Mouse (Mus musculus): ENCODE data around the gene Dock7.

The Dock7 gene

DNA sequence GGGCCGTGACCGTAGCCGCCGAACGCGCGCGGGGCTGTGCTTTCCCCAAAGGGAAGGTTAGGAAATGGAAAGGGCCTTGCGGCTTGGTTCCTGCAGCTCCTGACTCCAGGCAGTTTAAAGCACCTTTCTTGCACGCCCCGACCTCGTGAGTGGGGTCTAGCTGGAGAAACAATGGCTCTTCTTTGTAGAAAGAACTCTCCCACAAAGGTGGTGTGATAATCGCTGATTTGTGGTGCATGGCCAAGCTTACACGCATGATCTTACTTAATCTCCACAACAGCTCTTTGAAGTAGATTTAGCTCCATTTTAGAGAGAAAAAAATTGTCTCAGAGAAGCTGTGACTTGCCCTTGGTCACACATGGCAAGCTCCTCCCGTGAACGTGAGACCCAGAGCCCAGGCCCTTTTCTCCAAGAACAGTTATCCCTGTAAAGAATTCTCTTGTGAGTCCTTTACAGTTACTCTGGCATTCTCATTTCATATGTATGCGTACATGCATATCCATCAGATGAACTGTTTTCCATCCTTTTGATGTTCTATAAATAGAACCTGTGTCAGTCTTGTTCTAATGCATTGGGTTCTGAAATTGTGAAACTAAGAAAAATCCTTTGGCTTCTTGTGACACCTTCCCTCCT, 524 bp upstream of the Dock7 start:
- no peak for DNase-seq (ENCODE audit: low read depth)

DNA sequence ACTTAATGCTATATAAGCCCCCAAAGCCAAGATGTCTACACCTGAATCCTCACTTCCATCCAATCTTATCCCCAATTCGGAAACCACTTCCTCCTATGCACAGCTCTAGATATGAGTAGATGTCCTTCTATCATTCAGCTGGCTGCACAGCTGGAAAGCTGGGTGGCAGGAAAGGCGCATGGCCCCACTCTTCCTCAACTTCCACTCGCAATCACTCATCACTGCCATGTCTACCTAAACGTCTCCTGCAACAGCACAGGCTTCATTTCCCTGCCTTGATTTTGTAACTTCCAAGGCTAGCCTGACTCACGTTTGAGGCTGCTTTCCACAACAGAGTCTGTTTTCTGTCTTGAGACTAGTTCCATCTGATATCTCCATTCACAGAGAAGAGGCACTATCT, 1.7 kb downstream of the Dock7 start:
- no peak for DNase-seq (ENCODE audit: low read depth)

DNA sequence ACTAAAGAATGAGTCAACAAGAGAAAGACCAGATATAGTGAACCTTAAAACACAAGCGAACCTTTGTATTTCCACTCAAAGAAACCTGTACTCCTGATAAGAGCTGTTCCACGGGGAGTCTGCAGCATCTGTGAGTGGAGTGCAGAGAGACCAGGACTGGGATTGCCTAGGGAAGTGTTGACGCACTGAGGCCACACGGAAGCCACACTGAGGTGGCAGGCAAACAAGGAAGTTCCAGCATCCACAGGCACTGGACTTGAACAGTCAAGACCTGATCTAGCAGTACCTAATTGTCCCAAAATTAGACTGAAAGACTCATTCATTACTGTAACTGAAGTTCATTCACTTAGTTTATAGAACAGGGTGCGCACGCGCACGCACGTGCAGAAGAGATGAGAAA, 4.9 kb downstream of the Dock7 start:
- no peak for DNase-seq (ENCODE audit: low read depth)

DNA sequence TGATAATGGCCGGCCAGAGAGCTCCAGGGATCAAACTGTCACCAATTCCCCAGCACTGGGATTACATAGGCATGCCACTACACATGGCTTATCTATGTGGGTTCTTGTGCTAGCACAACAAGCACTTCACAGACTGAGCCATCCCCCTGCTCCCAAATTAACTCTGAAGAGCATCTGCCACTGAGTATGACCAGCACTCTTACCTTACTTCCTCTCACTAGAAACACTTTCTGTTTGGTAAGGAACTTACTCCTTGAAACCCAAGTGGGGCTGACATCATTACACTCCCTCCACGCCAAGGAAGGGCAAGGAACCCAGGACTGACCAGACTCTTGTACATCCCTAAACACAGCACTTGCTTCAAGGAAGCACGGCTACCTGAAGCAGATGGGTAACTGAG, 9.0 kb downstream of the Dock7 start:
- DNase-seq (ENCODE audit: low read depth): no peak

- DNase-seq (ENCODE audit: low read depth): no peak
Measured at GRCm38 (mm10) chr4:99108817-99109216, 11.9 kb downstream of the Dock7 start.

GRCm38 (mm10) chr4:99102846-99103245, 17.9 kb downstream of the Dock7 start:
- DNase-seq (ENCODE audit: low read depth): no peak

GRCm38 (mm10) chr4:99100724-99101123, 20.0 kb downstream of the Dock7 start:
- no peak for DNase-seq (ENCODE audit: low read depth)

GRCm38 (mm10) chr4:99091777-99092176, 28.9 kb downstream of the Dock7 start:
- no peak for DNase-seq (ENCODE audit: low read depth)

- no peak for DNase-seq (ENCODE audit: low read depth)
Measured at GRCm38 (mm10) chr4:99091151-99091701, 29.5 kb downstream of the Dock7 start.

DNA sequence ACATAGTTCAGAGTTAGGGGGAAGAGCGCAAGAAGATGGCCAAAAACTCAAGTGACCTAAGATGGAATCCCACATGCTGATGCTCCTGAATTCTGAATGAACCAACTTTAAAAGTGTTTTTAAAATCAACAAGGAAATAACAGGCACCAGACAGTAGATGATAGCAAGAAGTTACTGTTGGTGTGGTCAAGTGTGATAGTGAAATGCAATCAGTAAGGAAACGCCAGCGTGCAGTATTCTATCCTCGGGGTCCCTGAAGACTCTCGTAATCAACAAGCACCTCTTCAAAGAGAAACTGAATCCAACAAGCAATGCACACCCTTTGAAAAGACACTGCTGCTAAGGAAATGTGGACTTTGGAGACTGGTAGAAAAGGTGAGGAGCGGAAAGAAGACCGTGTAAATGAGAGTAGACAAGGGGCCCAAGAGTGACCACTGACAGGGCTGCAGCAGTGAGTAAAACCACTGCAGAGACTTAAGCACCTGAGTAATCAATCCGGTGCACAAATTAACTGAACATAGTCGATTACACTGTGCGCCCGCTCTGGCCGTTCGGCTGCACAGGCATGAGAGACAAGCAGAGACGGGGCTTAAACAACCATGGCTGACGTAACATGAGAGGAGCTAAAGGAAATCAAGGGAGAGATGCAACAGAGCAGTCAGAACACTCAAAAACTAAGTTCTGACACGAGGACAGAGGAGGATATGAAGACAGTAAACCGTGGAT, 32.8 kb downstream of the Dock7 start:
- DNase-seq (ENCODE audit: low read depth): no peak

DNA sequence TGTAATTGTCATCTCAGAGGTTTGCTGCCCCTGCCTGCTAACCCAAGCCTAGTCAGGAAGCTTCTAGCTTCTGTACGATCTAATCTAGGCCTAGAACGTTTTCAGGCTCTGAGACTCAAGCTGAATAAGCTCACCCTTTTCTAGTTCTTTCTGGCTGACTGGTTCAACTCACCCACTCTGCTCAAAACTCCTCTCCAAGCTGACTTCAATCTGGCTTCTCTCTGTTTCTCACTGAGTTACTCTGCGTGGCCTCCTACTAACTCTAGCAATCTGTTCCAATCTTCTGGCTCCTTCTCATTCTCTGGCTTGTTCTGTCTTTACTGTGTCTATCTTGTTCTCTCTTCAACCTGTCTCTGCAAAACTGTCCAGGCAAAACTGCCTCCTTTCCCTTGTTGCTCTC, 36.9 kb downstream of the Dock7 start:
- no peak for DNase-seq (ENCODE audit: low read depth)

DNA sequence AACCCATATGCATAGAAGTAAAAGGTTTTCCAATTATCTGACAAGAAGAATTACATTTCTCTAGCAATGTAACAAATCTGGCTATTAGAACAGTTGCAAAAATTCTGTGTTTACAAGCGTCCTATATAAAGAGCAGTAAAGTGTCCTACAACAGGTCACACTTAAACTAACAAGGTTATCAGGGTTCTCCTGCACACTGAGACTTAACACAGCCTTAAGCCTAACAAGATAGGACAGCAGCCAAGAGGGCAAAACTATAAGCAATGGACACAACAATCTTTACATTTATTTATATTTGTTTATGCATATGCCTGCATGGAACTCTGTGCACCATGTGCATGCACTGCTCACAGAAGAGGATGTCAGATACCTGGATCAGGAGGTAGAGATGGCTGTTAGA, 39.5 kb downstream of the Dock7 start:
- DNase-seq (ENCODE audit: low read depth): no peak

- no peak for DNase-seq (ENCODE audit: low read depth)
Measured at GRCm38 (mm10) chr4:99078005-99078404, 42.7 kb downstream of the Dock7 start.

DNA sequence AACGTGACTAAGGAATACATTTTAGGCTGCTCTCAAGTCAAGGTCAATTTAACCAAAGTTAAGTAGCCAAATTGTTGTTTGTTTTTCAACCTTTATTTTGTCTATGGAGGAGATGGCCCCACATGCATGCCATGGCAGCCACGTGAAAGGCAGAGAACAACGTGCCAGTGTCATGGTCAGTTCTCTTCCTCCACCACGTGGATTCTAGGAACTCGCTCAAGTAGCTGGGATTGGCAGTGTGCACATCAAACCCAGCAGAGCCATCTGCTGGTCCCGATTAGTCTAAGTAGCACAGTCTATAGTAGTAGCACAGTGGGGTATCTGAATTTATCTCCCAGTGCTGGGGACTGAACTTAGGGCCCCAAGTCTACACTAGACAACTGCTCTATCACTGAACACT, 51.9 kb downstream of the Dock7 start:
- no peak for DNase-seq (ENCODE audit: low read depth)

- no peak for DNase-seq (ENCODE audit: low read depth)
Measured at GRCm38 (mm10) chr4:99064524-99064923, 56.2 kb downstream of the Dock7 start.

- DNase-seq (ENCODE audit: low read depth): no peak
Measured at GRCm38 (mm10) chr4:99048581-99048980, 72.1 kb downstream of the Dock7 start.

DNA sequence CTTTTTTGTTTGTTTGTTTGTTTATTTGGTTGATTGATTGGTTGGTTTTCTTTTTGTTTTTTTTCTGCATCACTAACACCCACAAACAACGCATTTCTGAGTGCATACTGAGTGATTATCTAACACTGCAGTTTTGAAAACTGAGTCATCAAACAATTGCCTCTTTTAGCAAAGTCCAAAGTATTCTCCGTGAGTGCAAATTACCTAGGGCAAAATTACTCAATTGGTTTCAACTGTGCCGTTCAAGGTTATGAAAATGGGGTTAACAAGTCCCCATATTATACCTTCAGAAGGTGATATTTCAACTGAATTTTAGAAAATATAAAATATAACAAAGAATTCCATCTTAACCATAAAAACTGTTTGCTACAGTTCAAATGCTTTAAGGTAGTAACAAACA, 74.2 kb downstream of the Dock7 start:
- no peak for DNase-seq (ENCODE audit: low read depth)

DNA sequence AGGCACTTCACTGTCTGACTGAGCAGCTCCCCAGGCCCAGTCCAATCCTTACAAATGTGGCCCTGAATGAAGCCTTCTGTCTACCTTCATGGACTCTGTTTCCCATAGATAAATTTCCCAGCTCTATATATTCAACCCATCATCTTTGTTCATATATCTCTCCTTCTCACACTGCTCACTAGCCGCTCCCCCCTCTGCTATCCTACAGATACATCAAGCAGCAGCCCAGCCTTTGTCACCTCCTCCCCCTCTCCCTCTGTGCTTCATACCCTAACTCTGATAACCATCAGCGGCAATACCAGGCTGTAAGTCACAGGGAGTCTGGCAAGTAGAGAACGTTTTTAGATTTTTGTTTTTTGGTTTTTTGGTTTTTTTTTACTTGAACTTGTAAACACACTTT, 75.9 kb downstream of the Dock7 start:
- DNase-seq (ENCODE audit: low read depth): no peak

- DNase-seq (ENCODE audit: low read depth): no peak
Measured at GRCm38 (mm10) chr4:99032921-99033320, 87.8 kb downstream of the Dock7 start.

- DNase-seq (ENCODE audit: low read depth): no peak
Measured at GRCm38 (mm10) chr4:99030686-99031085, 90.0 kb downstream of the Dock7 start, which contains the start of gene Angptl3. Gene Angptl3, plus strand, starts transcription at chr4:99030954.

- no peak for DNase-seq (ENCODE audit: low read depth)
Measured at GRCm38 (mm10) chr4:99028377-99028776, 92.3 kb downstream of the Dock7 start.

GRCm38 (mm10) chr4:99022221-99022620, 98.5 kb downstream of the Dock7 start:
- DNase-seq (ENCODE audit: low read depth): no peak

- no peak for DNase-seq (ENCODE audit: low read depth)
Measured at GRCm38 (mm10) chr4:99011039-99011438, 109.7 kb downstream of the Dock7 start.

DNA sequence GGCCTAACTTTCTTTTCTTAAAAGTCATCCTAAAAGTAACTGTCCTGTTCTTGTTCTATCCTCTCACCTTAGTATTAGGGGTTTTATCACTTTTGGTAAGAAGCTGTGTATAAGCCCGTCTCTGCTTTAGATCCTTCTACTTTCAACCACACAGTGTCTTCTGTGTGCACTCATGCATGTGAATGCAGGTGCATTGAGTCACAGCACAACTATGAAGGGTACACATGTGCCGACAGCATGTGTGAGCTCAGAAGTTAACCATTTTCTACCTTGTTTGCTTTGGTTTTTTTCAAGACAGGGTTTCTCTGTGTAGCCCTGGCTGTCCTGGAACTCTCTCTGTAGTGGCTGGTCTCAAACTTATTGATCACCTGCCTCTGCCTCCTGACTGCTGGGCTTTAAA, 114.4 kb downstream of the Dock7 start:
- DNase-seq (ENCODE audit: low read depth): no peak
